Mouse (Mus musculus) kidney, adult 2 months (tissue): ENCODE measurements around the gene Rsad1.

Experiments
- CTCF ChIP-seq: fragments of 200-500 bp; conservative IDR thresholded peaks from 2 replicates; pipeline ENCODE4 v1.5.1; 2011; ENCODE audit warnings: low read depth, mild to moderate bottlenecking, control low read depth, low read length, moderate library complexity, mixed read lengths; ENCODE audit not compliant: insufficient read depth, insufficient read length
- POLR2A ChIP-seq: fragments of 200-500 bp; IDR thresholded peaks from one replicate; pipeline ENCODE4 v1.6.1; 2011; ENCODE audit warnings: low read depth, low read length, control low read depth

DNA sequence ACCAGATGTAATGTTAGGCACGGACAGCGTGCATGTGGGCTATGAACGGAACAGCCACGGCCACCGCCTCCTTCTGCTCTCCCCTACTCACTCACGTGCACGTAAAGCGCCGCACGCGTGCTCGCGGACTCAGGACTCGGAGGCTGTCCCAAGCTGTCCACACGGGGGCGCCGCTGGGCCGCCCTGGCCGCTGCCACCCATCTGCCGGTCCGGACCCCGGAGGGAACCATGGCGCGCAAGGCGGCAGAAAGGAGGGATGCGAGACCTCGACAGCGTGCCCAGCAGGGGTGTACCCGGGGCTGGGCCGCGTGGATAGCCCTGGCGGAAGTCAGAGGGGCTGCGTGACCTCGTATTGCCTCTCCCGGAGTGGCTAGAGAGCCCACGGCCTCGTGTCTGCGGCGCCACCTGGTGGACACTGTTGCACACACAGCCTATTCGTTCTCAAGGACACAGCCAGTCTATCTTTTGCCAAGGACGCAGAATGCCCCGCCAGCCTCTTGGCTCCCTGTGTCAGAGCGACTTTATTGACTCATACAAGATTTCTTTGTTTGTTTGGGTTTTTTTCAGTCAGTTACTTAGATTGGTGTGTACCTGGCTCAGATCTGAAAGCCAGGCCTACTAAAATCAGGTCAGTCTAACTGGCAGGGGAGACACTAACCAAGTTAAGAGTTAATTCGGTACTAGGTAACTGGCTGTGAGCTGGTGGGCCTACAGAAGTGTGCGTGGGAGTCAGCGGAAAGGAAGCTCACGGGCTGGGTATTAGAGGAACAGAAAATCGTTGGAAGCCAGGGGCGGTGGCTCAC, at the start of gene Rsad1:
- TF ChIP-seq POLR2A: no peak
- TF ChIP-seq CTCF: peak; percentile 77
